Mouse (Mus musculus) splenic B cell, adult 2 months (primary cell): ENCODE measurements around the gene Asprv1.

ENCODE experiments used
- DNase-seq: peaks from one replicate; pipeline ENCODE4 v3.0.0-alpha.2; 2011; ENCODE audit warnings: low read depth, low spot score
- H3K27me3 ChIP-seq: 2 replicates; pipeline ENCODE4 v1.6.1; 2012; ENCODE audit warnings: mild to moderate bottlenecking, low read length, moderate library complexity, mixed read lengths; ENCODE audit not compliant: control insufficient read depth, poor library complexity, insufficient read depth, severe bottlenecking
- H3K36me3 ChIP-seq: 2 replicates; pipeline ENCODE4 v1.6.1; 2012; ENCODE audit warnings: mild to moderate bottlenecking, low read length, moderate library complexity, mixed read lengths; ENCODE audit not compliant: control insufficient read depth, poor library complexity, insufficient read depth, severe bottlenecking

Gene Asprv1

DNA sequence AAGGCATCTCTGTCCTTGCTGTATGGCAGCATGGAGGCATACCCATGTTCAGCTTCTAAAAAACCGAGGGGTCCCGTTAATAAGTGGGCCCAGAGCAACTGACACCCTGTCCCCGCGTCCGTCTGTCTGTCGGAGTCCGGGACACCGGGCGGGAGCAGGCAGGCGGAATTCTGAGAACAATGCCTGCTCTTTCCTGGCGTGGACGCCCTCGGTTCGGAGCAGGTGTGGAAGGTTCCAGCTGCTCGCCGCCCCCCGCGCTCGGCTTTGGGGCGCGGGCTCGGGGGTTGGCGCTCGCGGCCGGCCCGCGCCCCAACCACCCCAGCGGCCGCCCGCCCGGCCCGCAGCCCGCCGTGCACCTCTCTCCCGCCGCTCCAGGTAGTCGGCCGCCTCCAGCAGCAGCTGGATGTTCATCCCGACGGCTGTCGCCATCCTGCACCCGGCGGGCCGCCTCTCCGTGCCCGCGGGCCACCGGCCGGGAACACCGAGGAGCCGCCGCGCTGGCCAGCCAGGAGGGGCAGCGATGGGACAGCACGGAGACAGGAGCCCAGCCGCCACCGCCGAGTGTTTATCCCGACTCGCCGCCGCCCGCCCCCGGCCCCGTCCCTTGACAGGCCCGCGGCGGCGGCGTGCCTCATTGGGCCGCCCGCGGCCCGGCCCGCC is 40.7 kb downstream of the Asprv1 start, which contains the start of gene Mxd1:
Mxd1 (minus strand) TSS at position 582 of the 660 bp plus-strand sequence.
- no peaks in the 10 kb centered on the region for H3K27me3 ChIP-seq
- H3K36me3 ChIP-seq = peaks cover 5% of the 10 kb centered on the region; the same call in 1 of the 2 replicates
- peak; percentile 21 for DNase-seq

GRCm38 (mm10) chr6:86669240-86669727 is 41.3 kb downstream of the Asprv1 start:
- peaks cover 7% of the 10 kb centered on the region for H3K36me3 ChIP-seq
- DNase-seq = peak; percentile 100
- no peaks in the 10 kb centered on the region for H3K27me3 ChIP-seq

DNA sequence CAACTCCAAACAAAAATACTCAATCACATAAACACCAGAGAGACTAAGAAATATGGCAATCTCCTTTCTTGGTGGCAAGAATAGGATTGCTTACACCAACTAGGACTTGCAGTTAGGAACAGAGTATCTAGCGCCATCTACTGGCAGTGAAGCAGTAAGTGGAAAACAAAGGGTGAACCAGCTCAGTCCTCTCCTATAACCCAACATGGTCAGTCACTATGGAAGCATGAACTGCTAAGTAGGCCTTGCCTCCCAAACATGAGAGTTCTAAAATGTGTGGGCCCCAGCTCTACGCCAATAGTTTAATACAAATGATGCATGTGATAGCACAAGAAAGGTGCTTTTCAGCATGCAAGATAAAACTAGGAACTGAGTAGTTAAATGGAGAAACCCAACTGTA is 42.9 kb downstream of the Asprv1 start:
- Histone ChIP-seq H3K36me3 (peaks cover 10% of the 10 kb centered on the region), H3K27me3 (no peaks in the 10 kb centered on the region)
- DNase-seq = peak; percentile 88

- peaks cover 16% of the 10 kb centered on the region for H3K36me3 ChIP-seq
- no peak for DNase-seq
Observed at GRCm38 (mm10) chr6:86678341-86678740, 50.4 kb downstream of the Asprv1 start.

More at GRCm38 (mm10) chr6:86678341-86678740, 50.4 kb downstream of the Asprv1 start:
- H3K27me3 ChIP-seq = no peaks in the 10 kb centered on the region
